Mouse (Mus musculus): Measurements from ENCODE around the gene Rapgef5. TPM values are rescaled to one million over a fixed set of nuclear protein-coding genes. Genes with fewer than 3 reads are reported as not detected.
A peak's percentile ranks its signal among the peaks of the same experiment; 100 is the strongest.

Gene Rapgef5
- 10 to 100 TPM; 11.9 to 13.1 TPM for total RNA-seq (2021)
- long read RNA-seq, experiment 1, partial matches to known transcripts, result 0 of 2 reads
- long read RNA-seq, experiment 1, other reads (novel, unspliced or antisense), result 2 of 2 reads
- long read RNA-seq, experiment 2, result 0 reads

- no peak for DNase-seq
Measured at GRCm38 (mm10) chr12:117516179-117516578, at the start of gene Rapgef5. Gene Rapgef5 (plus strand): TSS chr12:117516479.

- DNase-seq, result peak; percentile 37
Measured at GRCm38 (mm10) chr12:117468329-117468728, 48.0 kb upstream of the Rapgef5 start.

GRCm38 (mm10) chr12:117479014-117479413 lies 37.3 kb upstream of the Rapgef5 start:
- no peak for DNase-seq

GRCm38 (mm10) chr12:117479680-117480079 lies 36.6 kb upstream of the Rapgef5 start:
- no peak for DNase-seq

- DNase-seq, result no peak
Measured at GRCm38 (mm10) chr12:117480958-117481357, 35.3 kb upstream of the Rapgef5 start.

GRCm38 (mm10) chr12:117482665-117483064 lies 33.6 kb upstream of the Rapgef5 start:
- no peak for DNase-seq

- DNase-seq, result no peak
Measured at GRCm38 (mm10) chr12:117486118-117487057, 29.9 kb upstream of the Rapgef5 start.

- no peak for DNase-seq
Measured at GRCm38 (mm10) chr12:117496501-117497176, 19.6 kb upstream of the Rapgef5 start.

- DNase-seq, result no peak
Measured at GRCm38 (mm10) chr12:117497361-117497760, 18.9 kb upstream of the Rapgef5 start.

- no peak for DNase-seq
Measured at GRCm38 (mm10) chr12:117499242-117499641, 17.0 kb upstream of the Rapgef5 start.

GRCm38 (mm10) chr12:117501180-117501579 lies 15.1 kb upstream of the Rapgef5 start:
- DNase-seq, result no peak

GRCm38 (mm10) chr12:117502834-117503233 lies 13.4 kb upstream of the Rapgef5 start:
- DNase-seq, result no peak

GRCm38 (mm10) chr12:117505163-117505562 lies 11.1 kb upstream of the Rapgef5 start:
- DNase-seq, result no peak

GRCm38 (mm10) chr12:117507772-117508171 lies 8.5 kb upstream of the Rapgef5 start:
- no peak for DNase-seq

- DNase-seq, result no peak
Measured at GRCm38 (mm10) chr12:117509919-117510318, 6.4 kb upstream of the Rapgef5 start.

- no peak for DNase-seq
Measured at GRCm38 (mm10) chr12:117512468-117512867, 3.8 kb upstream of the Rapgef5 start.

- peak; percentile 8 for DNase-seq
Measured at GRCm38 (mm10) chr12:117513150-117513932, 2.9 kb upstream of the Rapgef5 start.

- no peak for DNase-seq
Measured at GRCm38 (mm10) chr12:117517275-117517936, 1.1 kb downstream of the Rapgef5 start.

- DNase-seq, result no peak
Measured at GRCm38 (mm10) chr12:117524311-117525013, 8.2 kb downstream of the Rapgef5 start.

- no peak for DNase-seq
Measured at GRCm38 (mm10) chr12:117527889-117528288, 11.6 kb downstream of the Rapgef5 start.
